Mouse (Mus musculus): ENCODE measurements around the gene Tmem95.

DNA sequence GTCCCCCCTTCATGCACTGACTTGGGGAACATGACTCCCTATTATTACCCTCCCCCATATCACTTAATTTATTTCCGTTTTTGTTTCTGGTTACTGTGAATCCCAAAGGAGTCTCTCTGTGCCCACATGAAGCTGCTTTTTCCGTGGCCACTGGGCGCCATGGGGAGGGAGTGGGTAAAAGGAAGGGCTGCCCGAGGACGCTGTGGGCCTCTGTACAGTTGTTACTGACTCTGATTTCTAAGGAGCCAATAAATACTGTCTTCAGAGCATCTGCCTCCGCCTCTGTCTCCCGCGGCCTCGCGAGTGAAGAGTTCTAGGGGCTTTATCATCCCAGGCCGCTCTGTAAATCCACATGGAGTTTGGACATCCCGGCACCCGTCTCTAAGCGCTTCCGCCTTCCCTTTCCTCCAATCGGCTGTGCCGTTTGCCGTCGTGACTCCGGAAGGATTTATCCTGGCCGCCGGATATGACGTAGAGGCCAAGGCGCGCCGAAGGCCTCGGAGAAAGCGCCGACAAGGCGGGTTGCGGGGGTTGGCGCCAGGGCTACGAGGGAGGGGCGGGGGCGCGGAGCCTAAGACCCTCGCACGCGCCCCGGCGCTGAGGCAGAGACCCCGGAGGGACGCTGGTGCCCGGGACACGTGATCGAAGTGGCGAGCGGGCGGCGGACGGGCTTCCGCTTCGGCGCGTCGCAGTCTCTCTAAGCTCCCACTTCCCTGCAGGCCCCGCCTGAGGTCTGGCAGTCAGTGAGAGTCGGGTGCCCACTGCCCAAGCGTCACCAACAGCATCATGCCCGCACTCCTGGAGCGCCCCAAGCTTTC is 35.9 kb upstream of the Tmem95 start, which contains the start of gene Gps2:
- no peak for TF ChIP-seq EP300 (optimal IDR thresholded peaks at IDR 0.05)
- TF ChIP-seq CTCF (IDR thresholded peaks at IDR 0.05; ENCODE audit: low read depth): no peak
